Mouse (Mus musculus) liver, adult 10 weeks (tissue): ENCODE data around the gene Sirpb1c. TPM values are rescaled to one million over a fixed set of nuclear protein-coding genes. Genes with fewer than 3 reads are reported as not detected.

ENCODE experiments used
- polyA plus RNA-seq: library from polyadenylated mRNA; stranded (reverse); fragments of 350-450 nt; fragmentation: Illumina TruSeq; extraction: RNeasy Lipid Tissue Mini Kit (QIAGEN cat#74804); gene quantifications from one replicate; pipeline ENCODE4 v1.2.3, GENCODE M21; 2014; ENCODE audit warnings: low read depth, low replicate concordance

The Sirpb1c gene
- polyA plus RNA-seq = 0.64 TPM

GRCm38 (mm10) chr3:15848280-15848679 is at the start of gene Sirpb1c:
Sirpb1c (minus strand) TSS chr3:15848528.

Other genes with a start within 250 kb of the Sirpb1c start
- gene Gm5150, start 157.9 kb upstream of the Sirpb1c start, polyA plus RNA-seq = 0.77 TPM